Mouse (Mus musculus) embryonic facial prominence, embryonic 13.5 days (tissue): Measurements from ENCODE around the gene Olfr618. TPM values are rescaled to one million over a fixed set of nuclear protein-coding genes. Genes with fewer than 3 reads are reported as not detected.
"Not testable (repeated sequence)": the region's sequence is repeated elsewhere in the genome, so short reads cannot be mapped to it uniquely, and the experiment has no call there.

Source experiments
- ATAC-seq: fragments of 200-750 bp; cut with Nextera tagmentation; 2 replicates; pipeline ENCODE4 v1.8.0; 2017; ENCODE audit warnings: low read depth; ENCODE audit not compliant: insufficient number of reproducible peaks, insufficient read depth, low FRiP score, low TSS enrichment
- H3K27ac ChIP-seq: fragments of 300-500 bp; sonication (generic); 2 replicates; pipeline ENCODE4 v1.5.1; 2015; ENCODE audit warnings: moderate library complexity, mild to moderate bottlenecking, inconsistent platforms
- H3K27me3 ChIP-seq: fragments of 300-500 bp; sonication (generic); 2 replicates; pipeline ENCODE4 v1.6.1; 2015; ENCODE audit warnings: mild to moderate bottlenecking, inconsistent platforms
- H3K36me3 ChIP-seq: fragments of 300-500 bp; sonication (generic); 2 replicates; pipeline ENCODE4 v1.6.1; 2015; ENCODE audit warnings: mild to moderate bottlenecking, inconsistent platforms
- H3K4me1 ChIP-seq: fragments of 300-500 bp; sonication (generic); 2 replicates; pipeline ENCODE4 v1.6.1; 2015; ENCODE audit warnings: inconsistent platforms
- H3K4me2 ChIP-seq: fragments of 300-500 bp; sonication (generic); 2 replicates; pipeline ENCODE4 v1.6.1; 2015; ENCODE audit warnings: moderate library complexity, mild to moderate bottlenecking, inconsistent platforms
- H3K4me3 ChIP-seq: fragments of 300-500 bp; sonication (generic); 2 replicates; pipeline ENCODE4 v1.5.1; 2015; ENCODE audit warnings: mild to moderate bottlenecking, inconsistent platforms
- H3K9ac ChIP-seq: fragments of 300-500 bp; sonication (generic); 2 replicates; pipeline ENCODE4 v1.6.1; 2015; ENCODE audit warnings: mild to moderate bottlenecking, inconsistent platforms
- H3K9me3 ChIP-seq: fragments of 300-500 bp; sonication (generic); 2 replicates; pipeline ENCODE4 v1.6.1; 2016; ENCODE audit warnings: inconsistent platforms
- WGBS: fragments of 180-500 bp; shearing (Covaris S2); methylation state at CpG from one replicate; pipeline ENCODE4 v1.1.7; 2015; ENCODE audit warnings: mixed read lengths; 5-methylcytosine and 5-hydroxymethylcytosine counted together
- polyA plus RNA-seq: library from polyadenylated mRNA; unstranded; fragments of >200 nt; fragmentation: Nextera tagmentation; extraction: Ambion mirVana; gene quantifications from 2 replicates; pipeline ENCODE4 v1.2.1, GENCODE M21; 2015

Gene Olfr618
- not detected in 2 replicates for polyA plus RNA-seq

- Histone ChIP-seq H3K27ac (no peak within 1 kb of the TSS), H3K9ac (no peak within 1 kb of the TSS), H3K4me3 (no peak within 1 kb of the TSS), H3K27me3 (no peaks in the 10 kb centered on the region), H3K36me3 (no peaks in the 10 kb centered on the region), H3K4me1 (no peaks in the 10 kb centered on the region), H3K9me3 (no peaks in the 10 kb centered on the region), H3K4me2 (no peak within 1 kb of the TSS)
- 55% methylated on average over 2 of the region's 2 CpGs for WGBS
- ATAC-seq: no peak
Measured at GRCm38 (mm10) chr7:103589803-103590202, at the start of gene Olfr618. Gene Olfr618, plus strand, starts transcription at chr7:103590103.

- not testable (repeated sequence) for ATAC-seq, H3K27ac ChIP-seq, H3K4me3 ChIP-seq, H3K9ac ChIP-seq, H3K27me3 ChIP-seq, H3K9me3 ChIP-seq, H3K4me1 ChIP-seq, H3K4me2 ChIP-seq, H3K36me3 ChIP-seq
- 81% methylated on average over 2 of the region's 2 CpGs for WGBS
Measured at GRCm38 (mm10) chr7:103542617-103543016, 47.3 kb upstream of the Olfr618 start, which contains the start of gene Olfr612. Gene Olfr612, minus strand, starts transcription at chr7:103542717.

DNA sequence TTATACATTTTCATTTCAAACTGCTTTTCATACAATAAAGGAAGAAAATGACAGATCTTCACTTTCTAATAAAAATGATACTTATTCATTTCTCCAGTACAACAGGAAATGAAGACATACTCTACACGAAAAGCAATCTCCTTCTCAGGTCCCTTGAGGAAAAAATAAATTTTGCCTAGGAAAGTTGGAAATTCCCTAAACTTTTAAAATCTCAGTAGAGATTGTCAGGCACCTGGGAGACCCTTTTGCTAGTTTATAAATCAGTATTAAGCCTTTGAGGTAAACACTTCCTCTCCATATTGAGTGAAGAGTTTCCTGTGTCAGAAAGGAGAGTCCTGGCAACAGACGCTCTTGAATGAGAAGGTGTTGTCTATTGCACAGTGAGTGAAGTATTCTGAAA, 42.1 kb upstream of the Olfr618 start, which contains the start of gene Olfr613:
Olfr613 (plus strand) TSS at position 301 of the 400 bp plus-strand sequence.
- no peak for ATAC-seq
- Histone ChIP-seq H3K9me3 (no peaks in the 10 kb centered on the region), H3K4me1 (no peaks in the 10 kb centered on the region), H3K27me3 (no peaks in the 10 kb centered on the region), H3K36me3 (no peaks in the 10 kb centered on the region), H3K4me3 (no peak within 1 kb of the TSS), H3K9ac (no peak within 1 kb of the TSS), H3K4me2 (no peak within 1 kb of the TSS), H3K27ac (no peak within 1 kb of the TSS)
- WGBS: 70% methylated on average over 2 of the region's 2 CpGs

DNA sequence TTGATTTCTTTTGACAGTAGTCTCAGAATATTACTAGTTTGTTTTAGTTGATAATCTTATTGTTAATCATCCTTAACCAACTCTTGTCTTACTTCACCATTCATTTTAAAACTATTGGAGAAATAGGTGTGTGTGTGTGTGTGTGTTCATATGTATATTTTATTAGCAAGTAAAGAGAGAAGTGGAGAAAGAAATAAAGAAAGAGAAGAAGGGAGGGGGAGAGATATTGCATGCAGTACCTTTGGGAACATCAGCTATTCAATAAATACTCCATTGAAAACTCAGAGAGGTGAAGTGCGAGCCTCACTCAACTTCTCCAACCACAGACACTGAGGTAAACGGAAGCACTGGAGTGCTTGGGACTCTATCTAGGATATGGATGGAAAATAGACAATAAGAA, 34.1 kb upstream of the Olfr618 start, which contains the start of gene Olfr615:
Olfr615 (plus strand) TSS at position 301 of the 400 bp plus-strand sequence.
- Histone ChIP-seq H3K4me3 (no peak within 1 kb of the TSS), H3K9ac (no peak within 1 kb of the TSS), H3K27me3 (no peaks in the 10 kb centered on the region), H3K36me3 (no peaks in the 10 kb centered on the region), H3K27ac (no peak within 1 kb of the TSS), H3K4me2 (no peak within 1 kb of the TSS), H3K9me3 (no peaks in the 10 kb centered on the region), H3K4me1 (no peaks in the 10 kb centered on the region)
- ATAC-seq: no peak
- 78% methylated on average over 2 of the region's 2 CpGs for WGBS

DNA sequence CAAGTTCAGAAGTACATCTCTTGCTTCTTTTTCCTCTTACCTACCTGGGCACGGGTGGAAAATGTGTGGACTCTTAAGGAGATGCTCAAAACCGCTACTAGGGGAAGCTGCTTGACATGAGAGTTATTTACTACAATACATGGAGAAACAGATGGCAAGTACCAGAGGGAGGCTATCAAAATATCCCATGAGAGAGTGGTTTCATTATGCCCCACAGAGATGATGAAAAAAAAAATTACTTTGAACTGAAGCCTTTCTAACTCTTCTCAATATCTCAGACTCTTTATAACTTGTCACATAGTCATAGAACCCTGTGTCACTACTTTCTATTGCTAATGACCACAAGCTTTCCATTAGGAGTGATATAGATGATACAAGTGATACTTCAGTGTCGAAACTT, 20.9 kb upstream of the Olfr618 start, which contains the start of gene Olfr616:
Olfr616 (minus strand) TSS at position 101 of the 400 bp plus-strand sequence.
- Histone ChIP-seq H3K4me3 (no peak within 1 kb of the TSS), H3K9me3 (no peaks in the 10 kb centered on the region), H3K27me3 (no peaks in the 10 kb centered on the region), H3K36me3 (no peaks in the 10 kb centered on the region), H3K9ac (no peak within 1 kb of the TSS), H3K4me1 (no peaks in the 10 kb centered on the region), H3K27ac (no peak within 1 kb of the TSS), H3K4me2 (no peak within 1 kb of the TSS)
- 83% methylated on average over 3 of the region's 3 CpGs for WGBS
- no peak for ATAC-seq

DNA sequence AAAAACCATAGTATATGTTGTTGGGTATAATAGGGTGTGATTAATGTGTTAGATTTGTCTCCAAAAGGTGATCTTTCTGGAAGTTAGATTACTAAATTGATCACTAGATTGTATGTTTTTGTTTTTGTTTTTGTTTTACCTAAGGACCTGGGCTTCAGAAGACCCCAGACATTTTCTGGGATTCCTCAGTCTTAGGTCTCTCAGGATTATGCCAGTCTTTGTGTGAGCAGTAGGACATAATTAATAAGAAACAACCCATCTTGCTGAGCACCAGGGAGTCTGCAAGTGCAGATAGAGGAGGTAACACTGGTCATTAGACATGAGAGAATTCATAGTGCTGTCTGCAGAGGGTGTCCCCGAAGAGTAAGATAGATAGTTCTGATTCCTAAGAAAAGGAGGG, 17.1 kb upstream of the Olfr618 start, which contains the start of gene Olfr617:
Olfr617 (plus strand) TSS at position 301 of the 400 bp plus-strand sequence.
- H3K27ac ChIP-seq: no peak within 1 kb of the TSS
- 84% methylated on average over 1 of the region's 1 CpGs for WGBS

DNA sequence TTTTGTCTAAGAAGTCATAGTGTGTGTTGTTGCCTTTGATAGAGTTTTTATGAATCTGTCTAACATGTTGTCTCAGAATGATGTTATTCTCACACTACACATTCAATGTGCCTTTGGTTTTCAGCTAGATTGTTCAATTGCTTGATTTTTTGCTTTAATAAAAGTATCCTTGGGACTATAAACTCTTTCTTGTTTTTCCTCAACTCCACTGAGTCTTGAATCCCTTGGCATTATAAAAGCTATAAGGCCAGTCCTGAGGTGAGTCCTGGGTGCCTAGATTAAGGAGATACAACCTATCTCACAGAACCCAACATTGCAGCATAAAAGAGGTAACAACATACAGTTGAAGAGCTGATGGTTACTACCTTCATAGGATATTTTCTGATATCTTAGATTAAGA, 10.4 kb downstream of the Olfr618 start, which contains the start of gene Olfr619:
Olfr619 (plus strand) TSS at position 301 of the 400 bp plus-strand sequence.
- Histone ChIP-seq H3K27me3 (no peaks in the 10 kb centered on the region), H3K4me3 (no peak within 1 kb of the TSS), H3K27ac (no peak within 1 kb of the TSS), H3K9ac (no peak within 1 kb of the TSS), H3K4me2 (no peak within 1 kb of the TSS), H3K36me3 (no peaks in the 10 kb centered on the region), H3K9me3 (no peaks in the 10 kb centered on the region), H3K4me1 (no peaks in the 10 kb centered on the region)
- no peak for ATAC-seq

More for the DNA sequence above, 17.1 kb upstream of the Olfr618 start, which contains the start of gene Olfr617:
- no peak within 1 kb of the TSS for H3K4me2 ChIP-seq
- H3K4me1 ChIP-seq: no peaks in the 10 kb centered on the region
- ATAC-seq: no peak
- H3K36me3 ChIP-seq: no peaks in the 10 kb centered on the region
- H3K27me3 ChIP-seq: no peaks in the 10 kb centered on the region
- no peak within 1 kb of the TSS for H3K9ac ChIP-seq
- no peak within 1 kb of the TSS for H3K4me3 ChIP-seq
- H3K9me3 ChIP-seq: no peaks in the 10 kb centered on the region

DNA sequence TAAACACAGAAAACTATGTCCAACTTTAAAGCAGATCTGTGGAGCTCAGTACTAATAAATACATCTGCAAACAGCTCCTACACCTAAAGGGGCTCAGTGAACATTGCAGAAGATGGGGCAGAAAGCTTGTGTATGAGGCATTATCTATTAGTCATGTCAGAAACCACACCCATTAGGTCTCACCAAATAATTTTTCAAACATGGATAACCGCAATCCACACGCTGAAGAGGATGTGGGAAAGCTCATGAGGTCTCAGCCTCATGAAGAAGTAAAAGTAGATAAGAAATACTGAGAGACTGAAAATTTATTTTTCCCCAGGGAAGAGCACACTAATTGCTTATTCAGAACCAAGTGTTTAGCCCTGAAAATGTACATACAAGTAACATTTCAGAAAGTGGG, 17.5 kb downstream of the Olfr618 start:
- no peaks in the 10 kb centered on the region for H3K36me3 ChIP-seq
- H3K4me2 ChIP-seq: no peak overlapping the region
- H3K9ac ChIP-seq: no peak overlapping the region
- H3K9me3 ChIP-seq: no peaks in the 10 kb centered on the region
- ATAC-seq: no peak
- no peak overlapping the region for H3K4me3 ChIP-seq
- H3K4me1 ChIP-seq: no peaks in the 10 kb centered on the region
- H3K27ac ChIP-seq: no peak overlapping the region
- no peaks in the 10 kb centered on the region for H3K27me3 ChIP-seq
- 86% methylated on average over 2 of the region's 2 CpGs for WGBS

DNA sequence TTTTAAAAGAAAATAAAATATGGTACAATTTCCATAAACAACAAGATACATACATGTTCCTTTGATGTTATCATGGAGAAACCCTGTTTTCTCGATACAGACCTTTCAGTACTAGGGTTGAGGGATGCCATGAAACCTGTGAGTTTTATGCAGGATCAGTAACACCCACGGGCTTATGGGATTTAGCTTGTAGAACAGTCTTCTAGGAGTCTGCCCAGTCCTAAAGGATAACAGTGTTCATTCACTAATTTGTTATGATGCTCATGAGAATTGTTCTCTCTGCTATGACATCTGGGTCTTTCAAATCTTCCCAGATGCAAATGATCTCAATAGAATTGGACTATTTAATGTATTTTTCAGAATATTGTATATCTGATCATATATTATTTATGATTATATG, 22.5 kb downstream of the Olfr618 start, which contains the start of gene Olfr620:
Olfr620 (minus strand) TSS at position 101 of the 400 bp plus-strand sequence.
- Histone ChIP-seq H3K9me3 (no peaks in the 10 kb centered on the region), H3K27me3 (no peaks in the 10 kb centered on the region), H3K27ac (no peak within 1 kb of the TSS), H3K4me1 (no peaks in the 10 kb centered on the region), H3K4me2 (no peak within 1 kb of the TSS), H3K36me3 (no peaks in the 10 kb centered on the region), H3K4me3 (no peak within 1 kb of the TSS), H3K9ac (no peak within 1 kb of the TSS)
- WGBS: 74% methylated on average over 2 of the region's 2 CpGs
- ATAC-seq: no peak

- no peaks in the 10 kb centered on the region for H3K9me3 ChIP-seq
- no peaks in the 10 kb centered on the region for H3K27me3 ChIP-seq
- ATAC-seq: no peak
- no peak overlapping the region for H3K27ac ChIP-seq
- no peaks in the 10 kb centered on the region for H3K4me1 ChIP-seq
- no peaks in the 10 kb centered on the region for H3K36me3 ChIP-seq
- H3K4me2 ChIP-seq: no peak overlapping the region
- H3K4me3 ChIP-seq: no peak overlapping the region
- H3K9ac ChIP-seq: no peak overlapping the region
Measured at GRCm38 (mm10) chr7:103636795-103637194, 46.9 kb downstream of the Olfr618 start.

DNA sequence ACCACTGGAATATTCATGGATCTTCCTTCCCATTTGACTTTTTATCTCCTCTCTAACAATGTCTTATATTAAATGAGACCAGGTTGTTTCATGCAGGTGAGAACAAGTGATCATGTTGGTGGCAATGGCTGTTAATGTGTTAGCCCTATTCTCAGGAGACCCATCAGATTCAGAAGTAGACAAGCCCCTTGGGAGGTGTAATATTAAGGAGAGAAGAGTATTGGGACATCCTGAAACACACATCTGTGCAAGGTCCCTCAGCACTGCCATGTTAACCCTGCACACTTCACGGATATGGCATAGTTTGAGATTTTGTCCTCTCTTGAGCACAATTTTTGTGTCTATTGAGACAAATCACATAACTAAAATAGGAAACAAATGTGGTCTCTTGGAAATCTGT, 52.7 kb downstream of the Olfr618 start, which contains the start of gene Olfr622:
Olfr622 (minus strand) TSS at position 101 of the 400 bp plus-strand sequence.
- Histone ChIP-seq H3K4me3 (no peak within 1 kb of the TSS), H3K9me3 (no peaks in the 10 kb centered on the region), H3K36me3 (no peaks in the 10 kb centered on the region), H3K27ac (no peak within 1 kb of the TSS), H3K9ac (no peak within 1 kb of the TSS), H3K27me3 (no peaks in the 10 kb centered on the region), H3K4me2 (no peak within 1 kb of the TSS), H3K4me1 (no peaks in the 10 kb centered on the region)
- 77% methylated on average over 1 of the region's 1 CpGs for WGBS
- no peak for ATAC-seq

- no peaks in the 10 kb centered on the region for H3K36me3 ChIP-seq
- H3K27ac ChIP-seq: no peak overlapping the region
- whole genome bisulfite sequencing: 80% methylated on average over 4 of the region's 4 CpGs
- H3K27me3 ChIP-seq: no peaks in the 10 kb centered on the region
- no peak overlapping the region for H3K4me2 ChIP-seq
- H3K4me1 ChIP-seq: no peaks in the 10 kb centered on the region
- no peak for ATAC-seq
- H3K9ac ChIP-seq: no peak overlapping the region
- H3K9me3 ChIP-seq: no peaks in the 10 kb centered on the region
- H3K4me3 ChIP-seq: no peak overlapping the region
Measured at GRCm38 (mm10) chr7:103644070-103644469, 54.2 kb downstream of the Olfr618 start.
